In genomic region chr11:12171312-12171711, GRCm38 (mm10) we compare ENCODE assay signal across 21 mouse cellular contexts.
DNase-seq lines count a peak whose midpoint lies in the region; ATAC-seq and TF ChIP-seq lines count a peak whose summit lies in the region.
"Had no signal": no experiment of that assay in that cellular context is flagged by ENCODE, and none has a peak within 500 bp of the region (broad histone marks: within the 10 kb centered on the region; RNA-seq: fewer than 3 reads in every experiment).

No protein-coding gene starts in this region.

- no peaks in the 10 kb centered on the region for H3K4me1 ChIP-seq in liver, embryonic 12.5 days
- H3K4me1 ChIP-seq: embryonic facial prominence, embryonic 15.5 days; heart, embryonic 15.5 days; hindbrain, embryonic 15.5 days; midbrain, embryonic 12.5 days had no signal

- H3K27ac ChIP-seq in liver, embryonic 12.5 days, result no peak overlapping the region
- H3K27ac ChIP-seq: embryonic facial prominence, embryonic 15.5 days; heart, embryonic 15.5 days; hindbrain, embryonic 15.5 days; kidney, postnatal 0 days; midbrain, embryonic 12.5 days had no signal

- no peaks in the 10 kb centered on the region for H3K27me3 ChIP-seq in liver, embryonic 12.5 days (replicated peaks)
- H3K27me3 ChIP-seq: embryonic facial prominence, embryonic 15.5 days; heart, embryonic 15.5 days; hindbrain, embryonic 15.5 days; midbrain, embryonic 12.5 days had no signal

- no peak for ATAC-seq in liver, embryonic 12.5 days
- ATAC-seq: forebrain, embryonic 14.5 days had no signal

- peak; percentile 41 for DNase-seq in adrenal gland, postnatal 14 days
- no peak for DNase-seq in adrenal gland, postnatal 4 days (ENCODE audit: low spot score in 2 of 2)
- DNase-seq in NIH3T3 (ENCODE audit: low read depth), result peak; percentile 32
- peak; percentile 3 for DNase-seq in brain, embryonic 14.5 days (ENCODE audit: low read depth)
- peak; percentile 11 to 33 for DNase-seq in gastrocnemius, postnatal 36 days
- DNase-seq in lung, postnatal 10 days, result no peak
- DNase-seq: cerebellum, adult 2 months; cerebellum, postnatal 25 days; heart, postnatal 36 days; kidney, adult 2 months; layer of hippocampus, adult 9-11 months; left cerebral cortex, postnatal 4 days; lung, postnatal 14 days had no signal

- no peaks in the 10 kb centered on the region for H3K9me3 ChIP-seq in liver, embryonic 12.5 days (replicated peaks)
- H3K9me3 ChIP-seq: embryonic facial prominence, embryonic 15.5 days; heart, embryonic 15.5 days; hindbrain, embryonic 15.5 days; midbrain, embryonic 12.5 days had no signal

- intact Hi-C loops in gastrocnemius, postnatal 36 days (cut with DNase I), result no loop called here

- no peak overlapping the region for H3K9ac ChIP-seq in liver, embryonic 12.5 days
- H3K9ac ChIP-seq: embryonic facial prominence, embryonic 15.5 days; heart, embryonic 15.5 days; hindbrain, embryonic 15.5 days; midbrain, embryonic 12.5 days had no signal

- TF ChIP-seq POLR2A in brain, embryonic 14.5 days (IDR thresholded peaks at IDR 0.05; ENCODE audit: borderline replicate concordance, extremely low read depth, insufficient read depth, insufficient read length, poor library complexity, severe bottlenecking), result no peak

- 65% methylated on average over 4 of the region's 4 CpGs for WGBS in liver, embryonic 12.5 days (ENCODE audit: insufficient replicate concordance)

- H3K4me2 ChIP-seq in liver, embryonic 12.5 days, result no peak overlapping the region
- H3K4me2 ChIP-seq: embryonic facial prominence, embryonic 15.5 days; heart, embryonic 15.5 days; hindbrain, embryonic 15.5 days; liver, embryonic 11.5 days; midbrain, embryonic 12.5 days had no signal

- TF ChIP-seq CTCF in brain, embryonic 14.5 days (IDR thresholded peaks at IDR 0.05; ENCODE audit: borderline replicate concordance, extremely low read depth, insufficient read depth, insufficient read length), result no peak

- no peaks in the 10 kb centered on the region for H3K36me3 ChIP-seq in liver, embryonic 12.5 days
- H3K36me3 ChIP-seq: embryonic facial prominence, embryonic 15.5 days; heart, embryonic 15.5 days; hindbrain, embryonic 15.5 days; midbrain, embryonic 12.5 days had no signal

- H3K4me3 ChIP-seq in liver, embryonic 12.5 days, result no peak overlapping the region
- H3K4me3 ChIP-seq: embryonic facial prominence, embryonic 15.5 days; heart, embryonic 15.5 days; hindbrain, embryonic 15.5 days; midbrain, embryonic 12.5 days had no signal

Comparison
In these comparisons a context has a peak if more than half of its experiments do, and no peak if none do; other contexts are left out.
1. DNase-seq: peak in adrenal gland, postnatal 14 days (single experiment), NIH3T3 (single experiment), brain, embryonic 14.5 days (single experiment) and gastrocnemius, postnatal 36 days (2 of 2); none in adrenal gland, postnatal 4 days (0 of 2) and lung, postnatal 10 days (single experiment).